Mouse (Mus musculus): ENCODE measurements at regions not wholly inside any gene's neighbourhood (a gene's known extent, or its start where the extent isn't known, plus 50 kb on each side); places are given as distances from the start of the nearest gene placed in this dataset.

GRCm38 (mm10) chr12:29275676-29276075 lies 252.5 kb upstream of the Myt1l start:
- H3K9me3 ChIP-seq (replicated peaks), result no peaks in the 10 kb centered on the region
- ATAC-seq, result no peak
- no peaks in the 10 kb centered on the region for H3K4me1 ChIP-seq
- H3K27me3 ChIP-seq (replicated peaks), result peaks cover 12% of the 10 kb centered on the region
- H3K4me3 ChIP-seq, result no peak overlapping the region
- H3K27ac ChIP-seq, result no peak overlapping the region
- H3K9ac ChIP-seq, result no peak overlapping the region
- no peaks in the 10 kb centered on the region for H3K36me3 ChIP-seq
- H3K4me2 ChIP-seq, result no peak overlapping the region
- WGBS (ENCODE audit: insufficient replicate concordance), result 57% methylated on average over 4 of the region's 4 CpGs

GRCm38 (mm10) chr12:29279631-29280080 lies 248.5 kb upstream of the Myt1l start:
- Histone ChIP-seq H3K27ac (no peak overlapping the region), H3K4me1 (no peaks in the 10 kb centered on the region; the same call in 1 of the 2 replicates), H3K36me3 (no peaks in the 10 kb centered on the region), H3K9ac (no peak overlapping the region), H3K9me3 (replicated peaks) (no peaks in the 10 kb centered on the region), H3K27me3 (replicated peaks) (peaks cover 12% of the 10 kb centered on the region), H3K4me2 (no peak overlapping the region), H3K4me3 (no peak overlapping the region)
- ATAC-seq, result no peak
- 10% methylated on average over 13 of the region's 13 CpGs for WGBS (ENCODE audit: insufficient replicate concordance)

- Histone ChIP-seq H3K4me2 (no peak overlapping the region), H3K27me3 (replicated peaks) (peaks cover 12% of the 10 kb centered on the region), H3K36me3 (no peaks in the 10 kb centered on the region), H3K27ac (no peak overlapping the region), H3K9ac (no peak overlapping the region), H3K9me3 (replicated peaks) (no peaks in the 10 kb centered on the region), H3K4me3 (no peak overlapping the region), H3K4me1 (no peaks in the 10 kb centered on the region; the same call in 1 of the 2 replicates)
- no peak for ATAC-seq
- WGBS (ENCODE audit: insufficient replicate concordance), result 20% methylated on average over 9 of the region's 9 CpGs
Observed at GRCm38 (mm10) chr12:29280081-29280788, 247.9 kb upstream of the Myt1l start.

GRCm38 (mm10) chr12:29280861-29281630 lies 247.1 kb upstream of the Myt1l start:
- H3K4me1 ChIP-seq, result no peaks in the 10 kb centered on the region; the same call in 1 of the 2 replicates
- no peak overlapping the region for H3K27ac ChIP-seq
- peaks cover 12% of the 10 kb centered on the region for H3K27me3 ChIP-seq (replicated peaks)
- no peak for ATAC-seq
- no peak overlapping the region for H3K9ac ChIP-seq
- no peak overlapping the region for H3K4me2 ChIP-seq
- WGBS (ENCODE audit: insufficient replicate concordance), result 36% methylated on average over 17 of the region's 17 CpGs
- no peaks in the 10 kb centered on the region for H3K9me3 ChIP-seq (replicated peaks)
- no peak overlapping the region for H3K4me3 ChIP-seq
- no peaks in the 10 kb centered on the region for H3K36me3 ChIP-seq

GRCm38 (mm10) chr12:29288801-29289200 lies 239.4 kb upstream of the Myt1l start:
- H3K9ac ChIP-seq, result no peak overlapping the region
- H3K27me3 ChIP-seq (replicated peaks), result no peaks in the 10 kb centered on the region; the same call in 1 of the 2 replicates
- no peak overlapping the region for H3K4me3 ChIP-seq
- H3K9me3 ChIP-seq (replicated peaks), result no peaks in the 10 kb centered on the region
- no peak for ATAC-seq
- H3K4me1 ChIP-seq, result peaks cover 6% of the 10 kb centered on the region
- no peaks in the 10 kb centered on the region for H3K36me3 ChIP-seq
- no peak overlapping the region for H3K27ac ChIP-seq
- 22% methylated on average over 2 of the region's 2 CpGs for WGBS (ENCODE audit: insufficient replicate concordance)
- H3K4me2 ChIP-seq, result no peak overlapping the region

- Histone ChIP-seq H3K27me3 (replicated peaks) (no peaks in the 10 kb centered on the region; the same call in 1 of the 2 replicates), H3K36me3 (no peaks in the 10 kb centered on the region), H3K4me2 (peak overlapping the region; percentile 64), H3K9me3 (replicated peaks) (no peaks in the 10 kb centered on the region), H3K9ac (peak overlapping the region; percentile 29; the same call in 1 of the 2 replicates), H3K4me3 (peak overlapping the region; percentile 45), H3K27ac (no peak overlapping the region), H3K4me1 (peaks cover 6% of the 10 kb centered on the region)
- ATAC-seq, result peak; percentile 97
- WGBS (ENCODE audit: insufficient replicate concordance), result 20% methylated on average over 23 of the region's 23 CpGs
Observed at GRCm38 (mm10) chr12:29290591-29291351, 237.4 kb upstream of the Myt1l start.

GRCm38 (mm10) chr12:29297984-29298383 lies 230.2 kb upstream of the Myt1l start:
- no peak overlapping the region for H3K4me2 ChIP-seq
- 57% methylated on average over 5 of the region's 5 CpGs for WGBS (ENCODE audit: insufficient replicate concordance)
- no peaks in the 10 kb centered on the region; the same call in 1 of the 2 replicates for H3K27me3 ChIP-seq (replicated peaks)
- no peak overlapping the region for H3K9ac ChIP-seq
- no peaks in the 10 kb centered on the region for H3K36me3 ChIP-seq
- H3K4me1 ChIP-seq, result no peaks in the 10 kb centered on the region
- no peak for ATAC-seq
- H3K9me3 ChIP-seq (replicated peaks), result no peaks in the 10 kb centered on the region
- no peak overlapping the region for H3K4me3 ChIP-seq
- no peak overlapping the region for H3K27ac ChIP-seq

- 61% methylated on average over 1 of the region's 1 CpGs for WGBS (ENCODE audit: insufficient replicate concordance)
- H3K27me3 ChIP-seq (replicated peaks), result no peaks in the 10 kb centered on the region
- ATAC-seq, result no peak
- no peak overlapping the region for H3K27ac ChIP-seq
- H3K9ac ChIP-seq, result no peak overlapping the region
- no peaks in the 10 kb centered on the region for H3K36me3 ChIP-seq
- H3K4me2 ChIP-seq, result no peak overlapping the region
- no peaks in the 10 kb centered on the region for H3K9me3 ChIP-seq (replicated peaks)
- H3K4me3 ChIP-seq, result no peak overlapping the region
- no peaks in the 10 kb centered on the region for H3K4me1 ChIP-seq
Observed at GRCm38 (mm10) chr12:29315636-29316035, 212.5 kb upstream of the Myt1l start.

GRCm38 (mm10) chr12:29321468-29321867 lies 206.7 kb upstream of the Myt1l start:
- Histone ChIP-seq H3K4me1 (no peaks in the 10 kb centered on the region), H3K9ac (no peak overlapping the region), H3K4me2 (no peak overlapping the region), H3K27me3 (replicated peaks) (no peaks in the 10 kb centered on the region), H3K9me3 (replicated peaks) (no peaks in the 10 kb centered on the region), H3K27ac (no peak overlapping the region), H3K4me3 (no peak overlapping the region), H3K36me3 (no peaks in the 10 kb centered on the region)
- 35% methylated on average over 2 of the region's 2 CpGs for WGBS (ENCODE audit: insufficient replicate concordance)
- ATAC-seq, result no peak

GRCm38 (mm10) chr12:29323534-29323933 lies 204.7 kb upstream of the Myt1l start:
- Histone ChIP-seq H3K27ac (no peak overlapping the region), H3K4me1 (no peaks in the 10 kb centered on the region), H3K9ac (no peak overlapping the region), H3K4me3 (no peak overlapping the region), H3K9me3 (replicated peaks) (no peaks in the 10 kb centered on the region), H3K36me3 (no peaks in the 10 kb centered on the region), H3K27me3 (replicated peaks) (no peaks in the 10 kb centered on the region), H3K4me2 (no peak overlapping the region)
- WGBS (ENCODE audit: insufficient replicate concordance), result 16% methylated on average over 3 of the region's 3 CpGs
- ATAC-seq, result no peak

- Histone ChIP-seq H3K27ac (no peak overlapping the region), H3K4me1 (no peaks in the 10 kb centered on the region)
Observed at GRCm38 (mm10) chr12:29335839-29336469, 192.2 kb upstream of the Myt1l start.

More at GRCm38 (mm10) chr12:29335839-29336469, 192.2 kb upstream of the Myt1l start:
- Histone ChIP-seq H3K9me3 (replicated peaks) (no peaks in the 10 kb centered on the region), H3K4me3 (no peak overlapping the region), H3K27me3 (replicated peaks) (no peaks in the 10 kb centered on the region), H3K36me3 (no peaks in the 10 kb centered on the region), H3K9ac (no peak overlapping the region), H3K4me2 (no peak overlapping the region)
- ATAC-seq, result no peak
- 62% methylated on average over 3 of the region's 3 CpGs for WGBS (ENCODE audit: insufficient replicate concordance)
